Mouse (Mus musculus) retina, postnatal 7 days (tissue): ENCODE results near the gene Nme4.

ENCODE experiments used
- DNase-seq: peaks from one replicate; pipeline ENCODE4 v3.0.0-alpha.2; 2012; ENCODE audit warnings: low read depth, low spot score

The Nme4 gene

DNA sequence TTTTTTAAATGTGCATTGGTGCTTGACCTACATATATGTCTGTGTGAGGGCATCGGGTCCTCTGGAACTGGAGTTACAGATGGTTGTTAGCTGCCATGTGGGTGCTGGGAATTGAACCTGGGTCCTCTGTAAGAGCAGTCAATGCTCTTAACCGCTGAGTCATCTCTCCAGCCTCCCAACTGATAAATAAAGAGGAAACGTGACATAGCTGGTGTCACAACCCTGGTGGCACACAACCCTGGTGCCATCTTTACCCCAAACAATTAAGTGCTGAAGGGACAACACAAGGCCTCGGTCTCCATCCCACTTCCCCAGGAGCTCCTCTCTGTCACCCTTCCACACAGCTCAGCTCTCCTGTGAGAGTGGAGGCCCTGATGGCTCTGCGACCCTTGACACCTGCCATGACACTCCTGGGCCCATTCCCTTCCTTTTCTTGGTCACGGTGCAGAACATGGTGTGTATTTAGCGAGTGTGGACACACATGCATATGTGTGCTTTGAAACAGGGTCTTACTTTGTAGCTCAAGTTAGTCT, 28.8 kb downstream of the Nme4 start:
- DNase-seq = no peak

- DNase-seq = no peak
Measured at GRCm38 (mm10) chr17:26064916-26065315, 30.5 kb downstream of the Nme4 start.

DNA sequence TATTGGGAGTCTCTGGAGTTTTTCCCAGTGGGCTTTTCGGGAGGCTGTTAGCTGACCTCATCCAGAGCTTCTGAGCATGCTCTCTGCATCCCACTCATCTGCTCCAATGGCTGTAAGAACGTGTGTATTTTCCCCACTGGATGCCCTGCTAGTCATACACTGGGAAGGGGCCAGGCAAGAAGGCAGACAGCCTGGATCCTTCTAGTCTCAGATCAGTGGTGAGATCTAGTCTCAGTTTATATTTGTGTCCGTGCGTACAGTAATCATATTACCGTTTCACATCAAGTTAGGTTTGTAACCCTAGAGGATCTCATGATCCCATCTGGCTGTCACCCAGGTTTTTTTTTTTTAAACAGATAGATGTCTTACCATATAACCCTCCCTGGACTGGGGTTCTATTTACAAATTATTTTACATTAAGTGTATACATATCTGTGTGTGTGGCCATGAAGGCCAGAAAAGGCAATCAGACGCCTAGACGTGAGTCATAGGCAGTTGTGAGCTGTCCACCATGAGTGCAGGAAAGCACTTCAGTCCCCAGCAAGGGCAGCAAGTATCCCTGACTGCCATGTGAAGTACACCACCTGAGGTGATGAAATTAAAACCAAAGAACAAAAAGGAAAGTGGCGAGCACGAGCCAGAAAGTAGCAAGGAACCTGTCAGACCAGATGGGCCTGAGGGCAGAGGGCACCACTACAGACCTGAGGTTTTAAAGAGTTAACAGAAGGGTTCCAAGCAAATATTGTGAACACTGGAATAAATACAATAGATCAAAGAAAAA, 37.4 kb downstream of the Nme4 start:
- no peak for DNase-seq

DNA sequence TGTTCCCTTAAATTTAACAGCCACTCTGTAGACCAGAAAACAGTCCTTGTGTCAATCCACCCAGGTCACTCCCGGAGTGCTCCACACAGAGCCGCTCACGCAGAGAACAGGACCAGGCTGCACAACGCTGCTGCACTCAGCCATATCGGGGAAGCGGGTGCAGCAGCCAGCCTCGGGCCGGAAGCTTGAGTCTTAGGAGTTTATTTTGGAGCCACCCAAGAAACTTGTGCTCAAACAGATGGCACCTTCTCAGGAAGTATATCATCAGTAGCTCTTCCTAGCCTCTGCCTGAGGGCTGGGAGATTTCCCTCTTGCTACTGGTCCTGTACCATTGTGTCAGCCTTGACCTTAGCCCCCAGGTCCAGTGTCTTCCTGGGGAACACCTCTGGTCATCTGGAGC, 38.1 kb downstream of the Nme4 start:
- DNase-seq = no peak

- DNase-seq = no peak
Measured at GRCm38 (mm10) chr17:26055164-26055563, 40.2 kb downstream of the Nme4 start.

DNA sequence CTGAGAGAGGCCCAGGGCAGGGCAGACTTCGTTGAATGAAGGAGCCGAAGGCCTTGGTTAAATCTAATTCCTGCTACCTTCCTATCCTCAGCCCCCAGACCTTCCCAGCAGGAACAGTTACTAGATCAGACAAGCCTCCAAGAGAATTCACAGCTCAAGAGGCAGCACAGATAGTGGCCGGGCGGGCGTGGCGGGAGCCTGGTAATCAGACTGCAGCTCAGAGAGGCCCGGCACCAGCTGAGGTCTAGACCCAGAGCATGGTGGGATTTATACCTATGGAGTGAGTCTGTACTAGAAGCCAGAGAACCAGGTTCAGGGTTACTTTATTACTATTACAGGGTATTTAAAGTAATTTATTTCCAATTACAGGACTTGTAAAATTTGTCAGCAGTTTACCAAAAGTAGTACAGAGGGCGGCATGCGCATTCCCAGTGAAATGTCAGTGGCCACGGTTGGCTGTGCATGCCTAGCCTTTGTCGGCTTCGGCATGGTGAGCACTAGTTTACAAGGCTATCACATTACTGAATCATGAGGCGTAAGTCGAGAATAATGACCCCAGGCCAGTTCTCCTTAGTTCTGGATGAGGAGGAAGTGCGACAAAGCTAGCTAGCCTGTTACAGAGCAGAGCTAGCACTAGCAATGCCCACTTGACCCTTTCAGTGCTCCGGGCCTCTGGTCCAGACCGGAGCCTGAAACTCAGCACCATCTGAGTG, 41.1 kb downstream of the Nme4 start:
- no peak for DNase-seq

DNA sequence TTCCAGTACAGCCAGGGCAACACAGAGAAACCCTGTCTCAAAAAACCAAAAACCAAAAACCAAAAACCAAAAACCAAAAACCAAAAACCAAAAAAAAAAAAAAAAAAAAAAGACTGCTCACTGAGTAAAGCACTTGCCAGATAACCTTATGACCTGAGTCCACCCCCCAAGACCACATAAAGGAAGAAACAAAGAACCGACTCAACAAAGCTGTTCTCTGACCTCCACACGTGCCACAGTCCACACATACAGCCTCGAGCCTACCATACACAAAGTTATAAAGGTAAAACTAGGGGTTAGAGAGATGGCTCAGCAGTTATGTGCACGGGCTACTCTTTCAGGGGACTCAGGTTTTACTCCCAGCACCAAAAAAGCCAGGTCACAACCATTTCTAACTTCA, 42.7 kb downstream of the Nme4 start:
- no peak for DNase-seq

DNA sequence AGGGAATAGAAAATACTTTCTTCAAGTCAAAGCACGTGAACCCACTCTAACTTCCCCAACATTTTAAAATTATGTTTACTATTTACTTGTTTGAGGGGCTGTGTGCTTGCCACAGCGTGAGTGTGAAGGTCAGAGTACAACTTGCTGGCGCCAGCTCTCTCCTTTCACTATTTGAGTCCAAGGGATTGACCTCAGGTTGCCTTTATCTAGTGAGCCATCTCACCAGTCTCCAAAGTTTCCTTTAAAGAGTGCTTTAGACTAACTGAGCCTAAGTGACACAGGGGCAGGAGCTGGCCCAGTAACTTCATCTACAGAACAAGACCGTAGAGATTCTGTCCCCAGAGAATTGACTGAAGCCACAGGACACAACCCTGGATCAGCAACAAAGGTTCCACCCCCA, 43.3 kb downstream of the Nme4 start:
- DNase-seq = no peak

GRCm38 (mm10) chr17:26048118-26048517, 47.3 kb downstream of the Nme4 start:
- DNase-seq = no peak

DNA sequence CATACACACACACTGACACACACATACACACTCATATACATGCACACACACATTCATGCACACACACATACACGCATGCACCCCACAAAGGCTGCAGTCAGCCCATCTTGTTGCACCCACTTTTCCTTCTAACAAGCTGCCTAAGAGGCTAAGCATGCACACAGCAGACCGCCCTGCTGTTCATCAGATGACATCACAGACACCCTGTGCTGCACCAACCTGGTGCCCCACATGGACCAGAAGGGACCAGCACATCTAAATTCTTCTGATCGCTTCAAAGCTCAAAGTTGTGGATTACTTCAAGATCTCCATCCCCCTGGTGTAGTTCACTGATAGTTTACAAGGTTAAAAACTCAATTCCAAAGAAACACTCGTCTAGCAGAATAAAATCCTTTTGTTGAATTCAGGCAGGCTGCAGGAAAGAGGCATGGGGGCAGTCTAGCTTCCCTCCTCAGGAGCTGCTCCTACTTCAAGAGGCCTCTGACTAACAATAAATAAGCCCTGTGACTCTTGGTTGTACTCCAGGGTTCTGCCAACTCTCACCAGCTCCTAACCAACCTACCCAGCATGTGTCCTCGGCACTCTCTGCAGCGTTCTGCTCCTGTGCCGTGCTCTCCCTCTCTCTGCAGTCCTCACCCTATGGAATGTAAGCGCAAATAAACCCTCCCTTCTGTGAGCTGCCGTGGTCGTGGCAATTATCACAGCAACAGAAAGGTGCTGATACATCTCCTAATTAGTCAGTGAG, 49.0 kb downstream of the Nme4 start:
- no peak for DNase-seq

DNA sequence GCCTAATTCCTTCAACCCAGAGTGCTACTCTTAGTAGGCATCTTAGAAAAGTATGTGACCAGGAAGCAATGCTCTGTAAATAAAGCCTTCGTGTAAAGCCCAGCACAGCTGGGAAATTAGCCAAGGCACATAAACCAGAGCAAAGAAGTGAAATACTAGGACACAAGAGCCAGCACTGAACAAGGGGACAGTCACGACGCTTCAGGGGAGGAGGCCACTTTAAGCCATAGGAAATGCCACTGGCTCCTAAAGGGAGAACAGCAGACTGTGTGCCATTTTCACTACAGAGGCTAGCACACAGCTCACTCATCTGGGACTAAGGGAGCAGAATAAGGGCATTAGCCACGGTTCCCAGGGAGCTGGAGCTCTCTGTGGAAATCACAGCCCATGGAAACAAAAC, 50.1 kb downstream of the Nme4 start:
- no peak for DNase-seq

GRCm38 (mm10) chr17:26043249-26043636, 52.2 kb downstream of the Nme4 start:
- DNase-seq = peak; percentile 43

- no peak for DNase-seq
Measured at GRCm38 (mm10) chr17:26042599-26043248, 52.7 kb downstream of the Nme4 start.
